Mouse (Mus musculus): ENCODE results near the gene Zdhhc14. TPM values are rescaled to one million over a fixed set of nuclear protein-coding genes. Genes with fewer than 3 reads are reported as not detected.

Gene Zdhhc14
- polyA plus RNA-seq, 1 experiment: 5.7 TPM

GRCm38 (mm10) chr17:5650642-5651041, 158.3 kb downstream of the Zdhhc14 start:
- Histone ChIP-seq H3K27me3 (ENCODE audit: control insufficient read depth, insufficient read depth, low read length) (no peaks in the 10 kb centered on the region), H3K27ac (ENCODE audit: insufficient read depth, low read length) (no peak overlapping the region), H3K4me3 (ENCODE audit: extremely low read depth, insufficient read depth, insufficient read length) (no peak overlapping the region), H3K36me3 (ENCODE audit: control insufficient read depth, insufficient read depth, low read length) (peaks cover 1% of the 10 kb centered on the region; the same call in 1 of the 2 replicates), H3K4me1 (ENCODE audit: control insufficient read depth, insufficient read depth, insufficient read length) (no peaks in the 10 kb centered on the region)
- 81% methylated on average over 4 of the region's 4 CpGs for WGBS
- no peak for TF ChIP-seq POLR2A (IDR thresholded peaks at IDR 0.05; ENCODE audit: low read depth, low read length)
- no peak for TF ChIP-seq CTCF (IDR thresholded peaks at IDR 0.05; ENCODE audit: extremely low read depth, insufficient read depth, insufficient read length, insufficient replicate concordance)
- no peak for DNase-seq (ENCODE audit: low read depth in 1 of 2, low spot score in 2 of 2)

DNA sequence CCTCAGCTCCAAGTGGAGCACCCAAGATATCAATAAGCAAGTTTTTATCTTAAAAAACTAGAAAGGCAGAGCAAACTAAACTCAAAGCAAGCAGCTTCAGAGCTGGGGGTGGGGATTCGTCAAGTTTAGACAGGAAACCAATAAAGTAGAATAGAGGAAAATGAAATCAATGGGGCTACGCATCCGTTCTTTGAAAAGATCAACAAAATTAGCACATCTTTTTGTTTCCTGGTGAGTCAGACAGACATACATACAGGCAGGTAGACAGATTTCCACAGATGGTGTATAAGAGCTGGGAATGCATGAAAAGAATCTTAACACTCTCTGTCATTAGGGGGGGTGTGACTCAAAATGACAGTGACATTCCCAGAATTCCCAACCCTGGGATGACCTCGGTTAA, 159.2 kb downstream of the Zdhhc14 start:
- H3K27ac ChIP-seq (ENCODE audit: insufficient read depth, low read length): no peak overlapping the region
- no peaks in the 10 kb centered on the region for H3K27me3 ChIP-seq (ENCODE audit: control insufficient read depth, insufficient read depth, low read length)
- H3K4me1 ChIP-seq (ENCODE audit: control insufficient read depth, insufficient read depth, insufficient read length): no peaks in the 10 kb centered on the region
- DNase-seq (ENCODE audit: low read depth in 1 of 2, low spot score in 2 of 2): no peak
- H3K36me3 ChIP-seq (ENCODE audit: control insufficient read depth, insufficient read depth, low read length): peaks cover 1% of the 10 kb centered on the region; the same call in 1 of the 2 replicates
- TF ChIP-seq POLR2A (IDR thresholded peaks at IDR 0.05; ENCODE audit: low read depth, low read length): no peak
- no peak for TF ChIP-seq CTCF (IDR thresholded peaks at IDR 0.05; ENCODE audit: extremely low read depth, insufficient read depth, insufficient read length, insufficient replicate concordance)
- 89% methylated on average over 4 of the region's 4 CpGs for WGBS
- H3K4me3 ChIP-seq (ENCODE audit: extremely low read depth, insufficient read depth, insufficient read length): no peak overlapping the region

- Histone ChIP-seq H3K4me1 (ENCODE audit: control insufficient read depth, insufficient read depth, insufficient read length) (no peaks in the 10 kb centered on the region), H3K36me3 (ENCODE audit: control insufficient read depth, insufficient read depth, low read length) (peaks cover under 1% of the 10 kb centered on the region; the same call in 1 of the 2 replicates), H3K4me3 (ENCODE audit: extremely low read depth, insufficient read depth, insufficient read length) (no peak overlapping the region), H3K27ac (ENCODE audit: insufficient read depth, low read length) (no peak overlapping the region), H3K27me3 (ENCODE audit: control insufficient read depth, insufficient read depth, low read length) (no peaks in the 10 kb centered on the region)
- no peak for DNase-seq (ENCODE audit: low read depth in 1 of 2, low spot score in 2 of 2)
- WGBS: 91% methylated on average over 9 of the region's 9 CpGs
- TF ChIP-seq POLR2A (IDR thresholded peaks at IDR 0.05; ENCODE audit: low read depth, low read length): no peak
- TF ChIP-seq CTCF (IDR thresholded peaks at IDR 0.05; ENCODE audit: extremely low read depth, insufficient read depth, insufficient read length, insufficient replicate concordance): no peak
Measured at GRCm38 (mm10) chr17:5653981-5654380, 161.6 kb downstream of the Zdhhc14 start.

- Histone ChIP-seq H3K4me1 (ENCODE audit: control insufficient read depth, insufficient read depth, insufficient read length) (no peaks in the 10 kb centered on the region), H3K27ac (ENCODE audit: insufficient read depth, low read length) (no peak overlapping the region), H3K27me3 (ENCODE audit: control insufficient read depth, insufficient read depth, low read length) (no peaks in the 10 kb centered on the region), H3K4me3 (ENCODE audit: extremely low read depth, insufficient read depth, insufficient read length) (no peak overlapping the region), H3K36me3 (ENCODE audit: control insufficient read depth, insufficient read depth, low read length) (no peaks in the 10 kb centered on the region)
- TF ChIP-seq CTCF (IDR thresholded peaks at IDR 0.05; ENCODE audit: extremely low read depth, insufficient read depth, insufficient read length, insufficient replicate concordance) (no peak), POLR2A (IDR thresholded peaks at IDR 0.05; ENCODE audit: low read depth, low read length) (no peak)
- WGBS: 96% methylated on average over 4 of the region's 4 CpGs
- DNase-seq (ENCODE audit: low read depth in 1 of 2, low spot score in 2 of 2): no peak
Measured at GRCm38 (mm10) chr17:5655536-5655935, 163.2 kb downstream of the Zdhhc14 start.

DNA sequence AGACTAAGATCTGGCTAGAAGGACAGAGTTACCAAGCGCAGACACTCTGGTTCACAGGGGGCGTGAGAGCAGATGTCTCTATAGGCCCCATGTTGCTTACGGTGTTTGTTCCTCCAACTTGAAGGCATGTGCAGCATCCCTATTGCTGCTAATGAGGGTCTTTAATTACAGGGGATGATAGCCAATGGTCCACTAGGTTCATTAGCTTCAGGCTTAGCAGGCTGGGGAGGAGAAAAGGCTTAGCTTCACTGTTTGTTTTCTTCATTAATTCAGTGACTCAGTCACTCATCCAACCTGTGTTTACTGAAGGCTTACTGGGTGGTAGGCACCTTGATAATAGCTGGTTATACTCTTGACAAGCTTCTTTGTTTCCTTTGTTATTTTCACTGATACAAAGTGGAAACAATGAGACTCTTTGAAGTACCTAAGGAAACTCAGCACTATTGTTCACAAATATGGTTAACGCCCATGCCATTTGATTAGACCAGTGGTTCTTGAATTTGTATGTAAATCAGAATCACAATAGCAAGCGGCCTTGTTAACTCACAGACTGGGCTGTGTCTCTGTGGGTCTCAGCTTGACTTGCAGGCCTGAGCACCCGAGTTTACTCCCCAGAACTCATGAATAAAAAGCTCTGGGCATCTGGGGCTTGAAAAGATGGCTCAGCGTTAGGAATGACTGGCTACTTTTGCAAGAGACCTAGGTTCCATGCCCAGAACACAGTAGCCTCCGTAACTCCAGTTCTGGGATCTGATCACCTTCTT, 168.1 kb downstream of the Zdhhc14 start:
- no peak overlapping the region for H3K4me3 ChIP-seq (ENCODE audit: extremely low read depth, insufficient read depth, insufficient read length)
- no peak for DNase-seq (ENCODE audit: low read depth in 1 of 2, low spot score in 2 of 2)
- TF ChIP-seq CTCF (IDR thresholded peaks at IDR 0.05; ENCODE audit: extremely low read depth, insufficient read depth, insufficient read length, insufficient replicate concordance) (no peak), POLR2A (IDR thresholded peaks at IDR 0.05; ENCODE audit: low read depth, low read length) (no peak)
- 87% methylated on average over 8 of the region's 8 CpGs for WGBS
- H3K27ac ChIP-seq (ENCODE audit: insufficient read depth, low read length): no peak overlapping the region
- H3K4me1 ChIP-seq (ENCODE audit: control insufficient read depth, insufficient read depth, insufficient read length): no peaks in the 10 kb centered on the region; the same call in 1 of the 2 replicates
- no peaks in the 10 kb centered on the region for H3K27me3 ChIP-seq (ENCODE audit: control insufficient read depth, insufficient read depth, low read length)
- no peaks in the 10 kb centered on the region for H3K36me3 ChIP-seq (ENCODE audit: control insufficient read depth, insufficient read depth, low read length)

DNA sequence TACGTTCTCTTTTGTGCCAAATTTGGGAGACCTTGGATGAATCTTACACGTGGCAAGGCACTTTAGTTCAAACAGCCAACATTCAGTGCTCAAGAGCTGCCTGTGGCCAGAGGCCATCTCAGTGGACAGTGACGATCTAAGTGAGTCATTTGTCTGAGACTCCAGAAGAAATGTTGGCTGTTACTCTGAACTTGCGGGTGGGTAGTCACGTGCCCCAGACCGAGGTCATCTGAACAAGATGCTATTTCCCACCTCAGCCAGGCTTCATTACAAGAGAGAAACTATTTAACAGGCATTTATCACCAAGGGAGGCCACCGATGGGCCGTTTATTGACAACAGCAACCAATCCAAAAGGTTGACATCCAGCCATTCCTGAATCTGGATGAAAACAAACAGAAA, 174.3 kb downstream of the Zdhhc14 start:
- Histone ChIP-seq H3K36me3 (ENCODE audit: control insufficient read depth, insufficient read depth, low read length) (no peaks in the 10 kb centered on the region), H3K4me3 (ENCODE audit: extremely low read depth, insufficient read depth, insufficient read length) (no peak overlapping the region), H3K27ac (ENCODE audit: insufficient read depth, low read length) (no peak overlapping the region), H3K27me3 (ENCODE audit: control insufficient read depth, insufficient read depth, low read length) (no peaks in the 10 kb centered on the region), H3K4me1 (ENCODE audit: control insufficient read depth, insufficient read depth, insufficient read length) (no peaks in the 10 kb centered on the region; the same call in 1 of the 2 replicates)
- DNase-seq (ENCODE audit: low read depth in 1 of 2, low spot score in 2 of 2): no peak
- WGBS: 95% methylated on average over 8 of the region's 8 CpGs
- TF ChIP-seq CTCF (IDR thresholded peaks at IDR 0.05; ENCODE audit: extremely low read depth, insufficient read depth, insufficient read length, insufficient replicate concordance) (no peak), POLR2A (IDR thresholded peaks at IDR 0.05; ENCODE audit: low read depth, low read length) (no peak)

DNA sequence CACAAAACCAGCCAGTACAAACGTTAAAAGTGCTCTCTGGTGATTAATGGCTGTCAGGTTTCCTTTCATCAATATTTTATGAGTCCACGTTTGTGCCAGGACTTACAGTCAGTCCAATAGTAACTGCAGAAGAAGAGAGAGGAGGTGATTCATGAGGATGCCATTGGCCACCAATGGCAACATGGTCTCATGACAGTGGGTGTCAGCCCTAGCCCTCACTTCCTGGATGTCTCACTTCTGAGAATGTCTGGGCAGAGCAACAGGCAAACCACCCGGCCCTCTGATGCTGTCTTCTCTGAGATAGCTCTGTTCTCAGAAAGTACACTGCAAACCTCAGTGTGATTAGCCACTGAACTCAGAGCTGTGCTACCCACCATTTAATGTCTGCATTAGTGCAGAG, 176.1 kb downstream of the Zdhhc14 start:
- Histone ChIP-seq H3K4me3 (ENCODE audit: extremely low read depth, insufficient read depth, insufficient read length) (no peak overlapping the region), H3K27ac (ENCODE audit: insufficient read depth, low read length) (no peak overlapping the region), H3K36me3 (ENCODE audit: control insufficient read depth, insufficient read depth, low read length) (no peaks in the 10 kb centered on the region), H3K27me3 (ENCODE audit: control insufficient read depth, insufficient read depth, low read length) (no peaks in the 10 kb centered on the region), H3K4me1 (ENCODE audit: control insufficient read depth, insufficient read depth, insufficient read length) (no peaks in the 10 kb centered on the region; the same call in 1 of the 2 replicates)
- TF ChIP-seq CTCF (IDR thresholded peaks at IDR 0.05; ENCODE audit: extremely low read depth, insufficient read depth, insufficient read length, insufficient replicate concordance) (no peak), POLR2A (IDR thresholded peaks at IDR 0.05; ENCODE audit: low read depth, low read length) (no peak)
- no peak for DNase-seq (ENCODE audit: low read depth in 1 of 2, low spot score in 2 of 2)
- WGBS: 58% methylated on average over 3 of the region's 3 CpGs

Data from spleen, adult 2 months (tissue).